Mouse (Mus musculus) limb, embryonic 14.5 days (tissue): ENCODE measurements around the gene Olfr231. TPM values are rescaled to one million over a fixed set of nuclear protein-coding genes. Genes with fewer than 3 reads are reported as not detected.

Experiments
- ATAC-seq: fragments of 200-750 bp; cut with Nextera tagmentation; 2 replicates; pipeline ENCODE4 v1.8.0; 2017; ENCODE audit warnings: low read depth, moderate number of reproducible peaks, moderate TSS enrichment; ENCODE audit not compliant: low FRiP score
- DNase-seq: peaks from one replicate; pipeline ENCODE4 v3.0.0-alpha.2; 2015; ENCODE audit warnings: low spot score
- H3K27ac ChIP-seq: fragments of 300-500 bp; sonication (generic); replicated peaks from 2 replicates; pipeline ENCODE4 v1.5.1; 2014; ENCODE audit warnings: low read depth, mild to moderate bottlenecking, low read length, moderate library complexity, mixed read lengths
- H3K27me3 ChIP-seq: fragments of 300-500 bp; sonication (generic); 2 replicates; pipeline ENCODE4 v1.6.1; 2014; ENCODE audit warnings: low read length, mixed read lengths; ENCODE audit not compliant: control insufficient read depth, insufficient read depth
- H3K36me3 ChIP-seq: fragments of 300-500 bp; sonication (generic); 2 replicates; pipeline ENCODE4 v1.6.1; 2014; ENCODE audit warnings: mild to moderate bottlenecking, low read length, moderate library complexity, mixed read lengths; ENCODE audit not compliant: control insufficient read depth, insufficient read depth
- H3K4me1 ChIP-seq: fragments of 300-500 bp; sonication (generic); 2 replicates; pipeline ENCODE4 v1.6.1; 2014; ENCODE audit warnings: antibody characterized with exemption, low read length, mixed read lengths; ENCODE audit not compliant: control insufficient read depth, insufficient read depth
- H3K4me2 ChIP-seq: fragments of 300-500 bp; sonication (generic); replicated peaks from 2 replicates; pipeline ENCODE4 v1.6.1; 2014; ENCODE audit warnings: low read depth, mild to moderate bottlenecking, low read length, moderate library complexity; ENCODE audit not compliant: severe bottlenecking
- H3K4me3 ChIP-seq: fragments of 300-500 bp; sonication (generic); replicated peaks from 2 replicates; pipeline ENCODE4 v1.5.1; 2014; ENCODE audit warnings: low read length
- H3K9ac ChIP-seq: fragments of 300-500 bp; sonication (generic); 2 replicates; pipeline ENCODE4 v1.6.1; 2014; ENCODE audit warnings: mild to moderate bottlenecking, low read depth, low read length, moderate library complexity; ENCODE audit not compliant: severe bottlenecking
- H3K9me3 ChIP-seq: fragments of 300-500 bp; sonication (generic); 2 replicates; pipeline ENCODE4 v1.6.1; 2016; ENCODE audit warnings: low read length; ENCODE audit not compliant: control insufficient read depth
- POLR2A ChIP-seq: fragments of 200-500 bp; IDR thresholded peaks from 2 replicates; pipeline ENCODE4 v1.8.0; 2012; ENCODE audit warnings: inconsistent platforms, mild to moderate bottlenecking, moderate library complexity, borderline replicate concordance; ENCODE audit not compliant: insufficient read depth, insufficient read length; ENCODE audit errors: extremely low read depth
- WGBS: fragments of 180-500 bp; shearing (Covaris S2); extraction: QIAGEN DNeasy Blood & Tissue Kit; methylation state at CpG from one replicate; pipeline ENCODE4 v1.1.7; 2014; 5-methylcytosine and 5-hydroxymethylcytosine counted together
- polyA plus RNA-seq, 2 experiments: library from polyadenylated mRNA; depleted of rRNA in 1 of 2; stranded (reverse) in 1 of 2; unstranded in 1 of 2; fragments of >200 nt; fragmentation: Nextera tagmentation in 1 of 2; extraction: Ambion mirVana in 1 of 2; gene quantifications; 2 replicates each; pipeline versions ENCODE4 v1.2.1 to v1.2.3; 2012 to 2014

Gene Olfr231
- polyA plus RNA-seq (2012; rRNA removed), result not detected in 2 replicates
- not detected in 2 replicates for polyA plus RNA-seq (2014; fragmentation: Nextera tagmentation; extraction: Ambion mirVana)

GRCm38 (mm10) chr1:174121062-174121461 is at the start of gene Olfr231:
Olfr231 (minus strand) TSS chr1:174121162.
- no peak for TF ChIP-seq POLR2A
- H3K27ac ChIP-seq, result no peak within 1 kb of the TSS
- H3K9me3 ChIP-seq, result no peaks in the 10 kb centered on the region
- no peak within 1 kb of the TSS for H3K9ac ChIP-seq
- no peak within 1 kb of the TSS for H3K4me2 ChIP-seq
- H3K36me3 ChIP-seq, result no peaks in the 10 kb centered on the region
- H3K4me3 ChIP-seq, result no peak within 1 kb of the TSS
- H3K27me3 ChIP-seq, result no peaks in the 10 kb centered on the region
- no peak for DNase-seq
- no peak for ATAC-seq
- WGBS, result 59% methylated on average over 2 of the region's 2 CpGs
- no peaks in the 10 kb centered on the region for H3K4me1 ChIP-seq

- no peak for TF ChIP-seq POLR2A
- H3K4me1 ChIP-seq, result no peaks in the 10 kb centered on the region
Measured at GRCm38 (mm10) chr1:174169024-174169423, 48.1 kb upstream of the Olfr231 start.

GRCm38 (mm10) chr1:174159095-174159494 is 38.1 kb upstream of the Olfr231 start:
- ATAC-seq (no peak), DNase-seq (no peak)
- no peak overlapping the region for H3K27ac ChIP-seq
- H3K4me2 ChIP-seq, result no peak overlapping the region
- no peaks in the 10 kb centered on the region for H3K27me3 ChIP-seq
- 87% methylated on average over 10 of the region's 10 CpGs for WGBS
- H3K9ac ChIP-seq, result no peak overlapping the region
- H3K4me3 ChIP-seq, result no peak overlapping the region
- no peaks in the 10 kb centered on the region for H3K36me3 ChIP-seq
- no peaks in the 10 kb centered on the region for H3K9me3 ChIP-seq
- H3K4me1 ChIP-seq, result no peaks in the 10 kb centered on the region
- TF ChIP-seq POLR2A, result no peak

More at GRCm38 (mm10) chr1:174169024-174169423, 48.1 kb upstream of the Olfr231 start:
- H3K27me3 ChIP-seq, result no peaks in the 10 kb centered on the region
- H3K9ac ChIP-seq, result no peak overlapping the region
- ATAC-seq (no peak), DNase-seq (no peak)
- no peaks in the 10 kb centered on the region for H3K36me3 ChIP-seq
- H3K27ac ChIP-seq, result no peak overlapping the region
- no peaks in the 10 kb centered on the region for H3K9me3 ChIP-seq
- H3K4me2 ChIP-seq, result no peak overlapping the region
- no peak overlapping the region for H3K4me3 ChIP-seq

DNA sequence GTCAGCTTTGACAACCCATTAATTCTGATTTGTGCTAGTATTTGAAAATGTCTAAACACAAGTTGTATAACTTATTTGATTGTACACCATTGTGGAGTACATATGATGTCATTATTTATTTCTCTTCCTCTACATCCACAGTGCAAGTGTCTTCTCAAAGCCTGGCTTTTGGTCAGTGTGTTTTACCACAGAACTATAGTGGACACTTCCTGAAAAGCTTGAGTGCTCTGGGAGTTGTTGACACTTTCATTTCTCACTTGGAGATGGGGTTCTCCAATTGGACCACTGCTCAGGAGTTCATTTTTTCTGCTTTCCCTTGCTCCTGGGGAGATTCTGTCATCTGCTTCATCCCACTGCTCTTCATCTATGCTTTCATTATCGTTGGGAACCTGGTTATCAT is 37.5 kb upstream of the Olfr231 start:
- H3K4me3 ChIP-seq, result no peak overlapping the region
- no peak overlapping the region for H3K9ac ChIP-seq
- H3K9me3 ChIP-seq, result no peaks in the 10 kb centered on the region
- no peak overlapping the region for H3K4me2 ChIP-seq
- no peak for DNase-seq
- no peaks in the 10 kb centered on the region for H3K4me1 ChIP-seq
- H3K27ac ChIP-seq, result no peak overlapping the region
- TF ChIP-seq POLR2A, result no peak
- no peaks in the 10 kb centered on the region for H3K27me3 ChIP-seq
- H3K36me3 ChIP-seq, result no peaks in the 10 kb centered on the region
- 78% methylated on average over 1 of the region's 1 CpGs for WGBS
- ATAC-seq, result no peak

- Histone ChIP-seq H3K9me3 (no peaks in the 10 kb centered on the region), H3K9ac (no peak overlapping the region), H3K4me2 (no peak overlapping the region), H3K27ac (no peak overlapping the region), H3K4me3 (no peak overlapping the region), H3K4me1 (no peaks in the 10 kb centered on the region), H3K36me3 (no peaks in the 10 kb centered on the region), H3K27me3 (no peaks in the 10 kb centered on the region)
- DNase-seq (no peak), ATAC-seq (no peak)
- no peak for TF ChIP-seq POLR2A
- WGBS, result 94% methylated on average over 3 of the region's 3 CpGs
Measured at GRCm38 (mm10) chr1:174157622-174158021, 36.7 kb upstream of the Olfr231 start.

DNA sequence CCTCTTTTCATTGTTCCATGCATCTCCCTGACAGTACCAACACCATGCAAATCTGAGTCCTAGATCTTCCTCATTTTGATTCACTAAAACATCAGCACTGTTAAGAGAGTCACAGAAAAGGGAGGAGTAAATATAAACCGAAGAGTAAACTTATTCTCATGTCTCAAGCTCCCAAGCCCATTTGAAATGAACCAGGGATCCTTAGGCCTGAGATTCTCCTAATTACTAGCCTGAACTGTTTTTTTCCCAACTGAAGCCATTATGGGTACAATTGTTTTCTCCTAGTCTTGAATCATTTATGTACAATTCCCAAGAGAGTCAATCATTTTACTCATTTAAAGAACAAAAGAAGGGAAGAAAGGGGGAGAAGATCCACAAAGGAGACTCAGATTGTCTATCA is 34.4 kb upstream of the Olfr231 start, which contains the start of gene Olfr420:
Olfr420 (plus strand) TSS at position 301 of the 400 bp plus-strand sequence.
- Histone ChIP-seq H3K27ac (no peak within 1 kb of the TSS), H3K27me3 (no peaks in the 10 kb centered on the region), H3K36me3 (no peaks in the 10 kb centered on the region), H3K4me1 (no peaks in the 10 kb centered on the region), H3K9ac (no peak within 1 kb of the TSS), H3K4me2 (no peak within 1 kb of the TSS), H3K9me3 (no peaks in the 10 kb centered on the region), H3K4me3 (no peak within 1 kb of the TSS)
- no peak for DNase-seq
- TF ChIP-seq POLR2A, result no peak
- WGBS, result 87% methylated on average over 1 of the region's 1 CpGs
- ATAC-seq, result no peak
